Mouse (Mus musculus) cerebellum, adult 2 months (tissue): ENCODE results near the gene Kctd19.

Source experiments
- CTCF ChIP-seq: fragments of 200-500 bp; IDR thresholded peaks from 2 replicates; pipeline ENCODE4 v1.5.1; 2011; ENCODE audit warnings: low read depth, mild to moderate bottlenecking, control low read depth, low read length, moderate library complexity, borderline replicate concordance; ENCODE audit not compliant: insufficient read depth
- POLR2A ChIP-seq: fragments of 200-500 bp; IDR thresholded peaks from 2 replicates; pipeline ENCODE4 v1.6.1; 2011; ENCODE audit warnings: low read length, control low read depth, borderline replicate concordance; ENCODE audit not compliant: insufficient read depth

DNA sequence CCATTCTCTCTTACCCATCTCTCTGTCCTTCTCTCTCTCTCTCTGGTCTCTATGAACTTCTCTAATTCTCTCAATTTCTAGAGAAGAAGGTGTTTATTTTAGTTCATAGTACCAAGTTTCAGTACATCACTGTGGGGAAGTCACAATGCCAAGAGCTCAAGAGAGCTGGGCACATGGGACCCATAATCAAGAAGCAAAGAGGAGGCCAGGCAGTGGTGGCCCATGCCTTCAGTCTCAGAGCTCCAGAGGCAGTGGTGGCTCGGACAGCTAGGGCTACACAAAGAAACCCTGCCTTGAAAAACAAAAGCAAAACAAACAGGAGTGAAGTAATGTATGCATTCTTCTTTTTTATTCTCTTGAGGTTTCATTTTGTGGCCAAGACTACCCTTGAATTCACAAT, 8.8 kb downstream of the Kctd19 start:
- no peak for TF ChIP-seq CTCF
- TF ChIP-seq POLR2A, result no peak
